Mouse (Mus musculus): Measurements from ENCODE around the gene Lce1d. TPM values are rescaled to one million over a fixed set of nuclear protein-coding genes. Genes with fewer than 3 reads are reported as not detected.

Gene Lce1d
- total and polyA plus RNA-seq, 2 experiments from 2014 or later: not detected

GRCm38 (mm10) chr3:92678947-92679346 lies 8.1 kb downstream of the Lce1d start, which contains the start of gene Lce1c:
Lce1c (plus strand) TSS chr3:92679247.
- H3K4me1 ChIP-seq (ENCODE audit: insufficient read depth, low read length): no peaks in the 10 kb centered on the region
- no peak for ATAC-seq
- H3K4me3 ChIP-seq (ENCODE audit: low read length): no peak within 1 kb of the TSS
- TF ChIP-seq CTCF (IDR thresholded peaks at IDR 0.05; ENCODE audit: low read depth): no peak
- no peaks in the 10 kb centered on the region for H3K36me3 ChIP-seq (ENCODE audit: insufficient read depth, low read length)
- H3K27ac ChIP-seq: no peak within 1 kb of the TSS
- H3K9ac ChIP-seq (replicated peaks; ENCODE audit: low read length): no peak within 1 kb of the TSS
- H3K4me2 ChIP-seq (ENCODE audit: low read depth, low read length): no peak within 1 kb of the TSS
- H3K9me3 ChIP-seq (ENCODE audit: low read length): no peaks in the 10 kb centered on the region
- 87% methylated on average over 4 of the region's 4 CpGs for WGBS
- no peak for DNase-seq (ENCODE audit: low spot score)
- H3K27me3 ChIP-seq (ENCODE audit: insufficient read depth, low read length): no peaks in the 10 kb centered on the region

- H3K9me3 ChIP-seq (ENCODE audit: low read length): no peaks in the 10 kb centered on the region
- no peaks in the 10 kb centered on the region for H3K4me1 ChIP-seq (ENCODE audit: insufficient read depth, low read length)
- no peak for DNase-seq (ENCODE audit: low spot score)
- TF ChIP-seq CTCF (IDR thresholded peaks at IDR 0.05; ENCODE audit: low read depth): no peak
- no peak for ATAC-seq
- H3K27me3 ChIP-seq (ENCODE audit: insufficient read depth, low read length): no peaks in the 10 kb centered on the region
- no peak within 1 kb of the TSS for H3K4me2 ChIP-seq (ENCODE audit: low read depth, low read length)
- no peak within 1 kb of the TSS for H3K27ac ChIP-seq
- H3K4me3 ChIP-seq (ENCODE audit: low read length): no peak within 1 kb of the TSS
- H3K36me3 ChIP-seq (ENCODE audit: insufficient read depth, low read length): no peaks in the 10 kb centered on the region
- H3K9ac ChIP-seq (replicated peaks; ENCODE audit: low read length): no peak within 1 kb of the TSS
Observed at GRCm38 (mm10) chr3:92670215-92670614, 16.8 kb downstream of the Lce1d start, which contains the start of gene Lce1a2. Lce1a2 (minus strand) TSS chr3:92670315.

- no peak within 1 kb of the TSS for H3K4me3 ChIP-seq (ENCODE audit: low read length)
- no peak for DNase-seq (ENCODE audit: low spot score)
- H3K27me3 ChIP-seq (ENCODE audit: insufficient read depth, low read length): no peaks in the 10 kb centered on the region
Observed at GRCm38 (mm10) chr3:92656826-92657225, 30.2 kb downstream of the Lce1d start, which contains the start of gene Lce1b. Lce1b (minus strand) TSS chr3:92656926.

GRCm38 (mm10) chr3:92648207-92648606 lies 38.8 kb downstream of the Lce1d start, which contains the start of gene Lce1a1:
Lce1a1 (minus strand) TSS chr3:92648307.
- TF ChIP-seq CTCF (IDR thresholded peaks at IDR 0.05; ENCODE audit: low read depth): no peak
- Histone ChIP-seq H3K4me1 (ENCODE audit: insufficient read depth, low read length) (no peaks in the 10 kb centered on the region), H3K27me3 (ENCODE audit: insufficient read depth, low read length) (no peaks in the 10 kb centered on the region), H3K4me3 (ENCODE audit: low read length) (no peak within 1 kb of the TSS), H3K27ac (no peak within 1 kb of the TSS), H3K9ac (replicated peaks; ENCODE audit: low read length) (no peak within 1 kb of the TSS), H3K4me2 (ENCODE audit: low read depth, low read length) (no peak within 1 kb of the TSS), H3K9me3 (ENCODE audit: low read length) (no peaks in the 10 kb centered on the region), H3K36me3 (ENCODE audit: insufficient read depth, low read length) (no peaks in the 10 kb centered on the region)
- DNase-seq (ENCODE audit: low spot score) (no peak), ATAC-seq (no peak)
- 88% methylated on average over 1 of the region's 1 CpGs for WGBS

More at GRCm38 (mm10) chr3:92656826-92657225, 30.2 kb downstream of the Lce1d start, which contains the start of gene Lce1b:
- Histone ChIP-seq H3K4me2 (ENCODE audit: low read depth, low read length) (no peak within 1 kb of the TSS), H3K27ac (no peak within 1 kb of the TSS), H3K9ac (replicated peaks; ENCODE audit: low read length) (no peak within 1 kb of the TSS), H3K36me3 (ENCODE audit: insufficient read depth, low read length) (no peaks in the 10 kb centered on the region), H3K9me3 (ENCODE audit: low read length) (no peaks in the 10 kb centered on the region), H3K4me1 (ENCODE audit: insufficient read depth, low read length) (no peaks in the 10 kb centered on the region)
- no peak for TF ChIP-seq CTCF (IDR thresholded peaks at IDR 0.05; ENCODE audit: low read depth)
- ATAC-seq: no peak

- Histone ChIP-seq H3K36me3 (ENCODE audit: insufficient read depth, low read length) (no peaks in the 10 kb centered on the region), H3K4me3 (ENCODE audit: low read length) (no peak overlapping the region), H3K9me3 (ENCODE audit: low read length) (no peaks in the 10 kb centered on the region), H3K27ac (no peak overlapping the region), H3K9ac (replicated peaks; ENCODE audit: low read length) (no peak overlapping the region), H3K4me2 (ENCODE audit: low read depth, low read length) (no peak overlapping the region), H3K4me1 (ENCODE audit: insufficient read depth, low read length) (no peaks in the 10 kb centered on the region), H3K27me3 (ENCODE audit: insufficient read depth, low read length) (no peaks in the 10 kb centered on the region)
- ATAC-seq (no peak), DNase-seq (ENCODE audit: low spot score) (no peak)
- no peak for TF ChIP-seq CTCF (IDR thresholded peaks at IDR 0.05; ENCODE audit: low read depth)
- 90% methylated on average over 15 of the region's 15 CpGs for WGBS
Observed at GRCm38 (mm10) chr3:92639854-92640253, 47.2 kb downstream of the Lce1d start.

GRCm38 (mm10) chr3:92638653-92638991 lies 48.4 kb downstream of the Lce1d start:
- no peak overlapping the region for H3K27ac ChIP-seq
- DNase-seq (ENCODE audit: low spot score) (no peak), ATAC-seq (no peak)
- no peak overlapping the region for H3K4me2 ChIP-seq (ENCODE audit: low read depth, low read length)
- no peaks in the 10 kb centered on the region for H3K27me3 ChIP-seq (ENCODE audit: insufficient read depth, low read length)
- H3K4me1 ChIP-seq (ENCODE audit: insufficient read depth, low read length): no peaks in the 10 kb centered on the region
- no peaks in the 10 kb centered on the region for H3K9me3 ChIP-seq (ENCODE audit: low read length)
- no peaks in the 10 kb centered on the region for H3K36me3 ChIP-seq (ENCODE audit: insufficient read depth, low read length)
- no peak overlapping the region for H3K9ac ChIP-seq (replicated peaks; ENCODE audit: low read length)
- no peak for TF ChIP-seq CTCF (IDR thresholded peaks at IDR 0.05; ENCODE audit: low read depth)
- 67% methylated on average over 3 of the region's 3 CpGs for WGBS
- no peak overlapping the region for H3K4me3 ChIP-seq (ENCODE audit: low read length)

- Histone ChIP-seq H3K9ac (replicated peaks; ENCODE audit: low read length) (no peak overlapping the region), H3K36me3 (ENCODE audit: insufficient read depth, low read length) (no peaks in the 10 kb centered on the region), H3K4me3 (ENCODE audit: low read length) (no peak overlapping the region), H3K4me1 (ENCODE audit: insufficient read depth, low read length) (no peaks in the 10 kb centered on the region), H3K27ac (no peak overlapping the region), H3K4me2 (ENCODE audit: low read depth, low read length) (no peak overlapping the region), H3K9me3 (ENCODE audit: low read length) (no peaks in the 10 kb centered on the region), H3K27me3 (ENCODE audit: insufficient read depth, low read length) (no peaks in the 10 kb centered on the region)
- ATAC-seq (no peak), DNase-seq (ENCODE audit: low spot score) (peak; percentile 42)
- TF ChIP-seq CTCF (IDR thresholded peaks at IDR 0.05; ENCODE audit: low read depth): no peak
- WGBS: 28% methylated on average over 1 of the region's 1 CpGs
Observed at GRCm38 (mm10) chr3:92637745-92638652, 49.0 kb downstream of the Lce1d start.

Other genes starting within 250 kb of the Lce1d start
- not detected in 2 replicates for gene Sprr1b, start 248.4 kb downstream of the Lce1d start, total RNA-seq (2014; rRNA removed)
- 0.18 TPM in 1 of 2 replicates, not detected in the other for gene Sprr1b, start 248.4 kb downstream of the Lce1d start, polyA plus RNA-seq (2015; fragmentation: Nextera tagmentation; extraction: Ambion mirVana)
- gene Sprr3, start 228.5 kb downstream of the Lce1d start, total RNA-seq (2014; rRNA removed): not detected in 2 replicates
- gene Sprr3, start 228.5 kb downstream of the Lce1d start, polyA plus RNA-seq (2015; fragmentation: Nextera tagmentation; extraction: Ambion mirVana): not detected in 2 replicates
- not detected in 2 replicates for gene Sprr1a, start 201.3 kb downstream of the Lce1d start, total RNA-seq (2014; rRNA removed)
- 0.23 and 0.25 TPM in 2 replicates for gene Sprr1a, start 201.3 kb downstream of the Lce1d start, polyA plus RNA-seq (2015; fragmentation: Nextera tagmentation; extraction: Ambion mirVana)
- not detected in 2 replicates for gene Sprr4, start 186.7 kb downstream of the Lce1d start, total RNA-seq (2014; rRNA removed)
- gene Sprr4, start 186.7 kb downstream of the Lce1d start, polyA plus RNA-seq (2015; fragmentation: Nextera tagmentation; extraction: Ambion mirVana): not detected in 2 replicates
- not detected in 2 replicates for gene 2310046K23Rik, start 152.7 kb downstream of the Lce1d start, total RNA-seq (2014; rRNA removed)
- not detected in 2 replicates for gene 2310046K23Rik, start 152.7 kb downstream of the Lce1d start, polyA plus RNA-seq (2015; fragmentation: Nextera tagmentation; extraction: Ambion mirVana)
- gene Ivl, start 113.5 kb downstream of the Lce1d start, total RNA-seq (2014; rRNA removed): not detected in 2 replicates
- gene Ivl, start 113.5 kb downstream of the Lce1d start, polyA plus RNA-seq (2015; fragmentation: Nextera tagmentation; extraction: Ambion mirVana): not detected in 2 replicates
- not detected in 2 replicates for gene Smcp, start 98.2 kb downstream of the Lce1d start, total RNA-seq (2014; rRNA removed)
- gene Smcp, start 98.2 kb downstream of the Lce1d start, polyA plus RNA-seq (2015; fragmentation: Nextera tagmentation; extraction: Ambion mirVana): not detected in 2 replicates
- gene 2210017I01Rik, start 79.7 kb downstream of the Lce1d start, total RNA-seq (2014; rRNA removed): not detected in 2 replicates
- gene 2210017I01Rik, start 79.7 kb downstream of the Lce1d start, polyA plus RNA-seq (2015; fragmentation: Nextera tagmentation; extraction: Ambion mirVana): not detected in 2 replicates
- not detected in 2 replicates for gene Lce6a, start 65.5 kb downstream of the Lce1d start, total RNA-seq (2014; rRNA removed)
- not detected in 2 replicates for gene Lce6a, start 65.5 kb downstream of the Lce1d start, polyA plus RNA-seq (2015; fragmentation: Nextera tagmentation; extraction: Ambion mirVana)
- not detected in 2 replicates for gene Lce1a1, start 38.9 kb downstream of the Lce1d start, total RNA-seq (2014; rRNA removed)
- not detected in 2 replicates for gene Lce1a1, start 38.9 kb downstream of the Lce1d start, polyA plus RNA-seq (2015; fragmentation: Nextera tagmentation; extraction: Ambion mirVana)
- not detected in 2 replicates for gene Lce1b, start 30.3 kb downstream of the Lce1d start, total RNA-seq (2014; rRNA removed)
- gene Lce1b, start 30.3 kb downstream of the Lce1d start, polyA plus RNA-seq (2015; fragmentation: Nextera tagmentation; extraction: Ambion mirVana): not detected in 2 replicates
- gene Lce1a2, start 16.9 kb downstream of the Lce1d start, total RNA-seq (2014; rRNA removed): not detected in 2 replicates
- not detected in 2 replicates for gene Lce1a2, start 16.9 kb downstream of the Lce1d start, polyA plus RNA-seq (2015; fragmentation: Nextera tagmentation; extraction: Ambion mirVana)
- not detected in 2 replicates for gene Lce1c, start 8.0 kb downstream of the Lce1d start, total RNA-seq (2014; rRNA removed)
- not detected in 2 replicates for gene Lce1c, start 8.0 kb downstream of the Lce1d start, polyA plus RNA-seq (2015; fragmentation: Nextera tagmentation; extraction: Ambion mirVana)
- not detected in 2 replicates for gene Lce1e, start 21.9 kb upstream of the Lce1d start, total RNA-seq (2014; rRNA removed)
- not detected in 2 replicates for gene Lce1e, start 21.9 kb upstream of the Lce1d start, polyA plus RNA-seq (2015; fragmentation: Nextera tagmentation; extraction: Ambion mirVana)
- gene Lce1f, start 33.1 kb upstream of the Lce1d start, total RNA-seq (2014; rRNA removed): not detected in 2 replicates
- not detected in 2 replicates for gene Lce1f, start 33.1 kb upstream of the Lce1d start, polyA plus RNA-seq (2015; fragmentation: Nextera tagmentation; extraction: Ambion mirVana)
- not detected in 2 replicates for gene Gm38119, start 51.9 kb upstream of the Lce1d start, total RNA-seq (2014; rRNA removed)
- not detected in 2 replicates for gene Gm38119, start 51.9 kb upstream of the Lce1d start, polyA plus RNA-seq (2015; fragmentation: Nextera tagmentation; extraction: Ambion mirVana)
- not detected in 2 replicates for gene Lce1g, start 65.1 kb upstream of the Lce1d start, total RNA-seq (2014; rRNA removed)
- gene Lce1g, start 65.1 kb upstream of the Lce1d start, polyA plus RNA-seq (2015; fragmentation: Nextera tagmentation; extraction: Ambion mirVana): 0.20 TPM in 1 of 2 replicates, not detected in the other
- not detected in 2 replicates for gene Lce1h, start 77.9 kb upstream of the Lce1d start, total RNA-seq (2014; rRNA removed)
- not detected in 2 replicates for gene Lce1h, start 77.9 kb upstream of the Lce1d start, polyA plus RNA-seq (2015; fragmentation: Nextera tagmentation; extraction: Ambion mirVana)
- not detected in 2 replicates for gene Lce1i, start 91.7 kb upstream of the Lce1d start, total RNA-seq (2014; rRNA removed)
- not detected in 2 replicates for gene Lce1i, start 91.7 kb upstream of the Lce1d start, polyA plus RNA-seq (2015; fragmentation: Nextera tagmentation; extraction: Ambion mirVana)
- not detected in 2 replicates for gene Lce1j, start 103.3 kb upstream of the Lce1d start, total RNA-seq (2014; rRNA removed)
- gene Lce1j, start 103.3 kb upstream of the Lce1d start, polyA plus RNA-seq (2015; fragmentation: Nextera tagmentation; extraction: Ambion mirVana): not detected in 2 replicates
- gene Lce1k, start 120.7 kb upstream of the Lce1d start, total RNA-seq (2014; rRNA removed): not detected in 2 replicates
- not detected in 2 replicates for gene Lce1k, start 120.7 kb upstream of the Lce1d start, polyA plus RNA-seq (2015; fragmentation: Nextera tagmentation; extraction: Ambion mirVana)
- gene Kprp, start 140.0 kb upstream of the Lce1d start, total RNA-seq (2014; rRNA removed): not detected in 2 replicates
- gene Kprp, start 140.0 kb upstream of the Lce1d start, polyA plus RNA-seq (2015; fragmentation: Nextera tagmentation; extraction: Ambion mirVana): not detected in 2 replicates
- not detected in 2 replicates for gene Lce1l, start 164.1 kb upstream of the Lce1d start, total RNA-seq (2014; rRNA removed)
- not detected in 2 replicates for gene Lce1l, start 164.1 kb upstream of the Lce1d start, polyA plus RNA-seq (2015; fragmentation: Nextera tagmentation; extraction: Ambion mirVana)
- not detected in 2 replicates for gene 2310050C09Rik, start 183.0 kb upstream of the Lce1d start, total RNA-seq (2014; rRNA removed)
- not detected in 2 replicates for gene 2310050C09Rik, start 183.0 kb upstream of the Lce1d start, polyA plus RNA-seq (2015; fragmentation: Nextera tagmentation; extraction: Ambion mirVana)
- gene Lce3a, start 239.0 kb upstream of the Lce1d start, total RNA-seq (2014; rRNA removed): not detected in 2 replicates
- gene Lce3a, start 239.0 kb upstream of the Lce1d start, polyA plus RNA-seq (2015; fragmentation: Nextera tagmentation; extraction: Ambion mirVana): not detected in 2 replicates
- gene Lce3b, start 245.8 kb upstream of the Lce1d start, total RNA-seq (2014; rRNA removed): not detected in 2 replicates
- gene Lce3b, start 245.8 kb upstream of the Lce1d start, polyA plus RNA-seq (2015; fragmentation: Nextera tagmentation; extraction: Ambion mirVana): not detected in 2 replicates